In the genomic region with DNA sequence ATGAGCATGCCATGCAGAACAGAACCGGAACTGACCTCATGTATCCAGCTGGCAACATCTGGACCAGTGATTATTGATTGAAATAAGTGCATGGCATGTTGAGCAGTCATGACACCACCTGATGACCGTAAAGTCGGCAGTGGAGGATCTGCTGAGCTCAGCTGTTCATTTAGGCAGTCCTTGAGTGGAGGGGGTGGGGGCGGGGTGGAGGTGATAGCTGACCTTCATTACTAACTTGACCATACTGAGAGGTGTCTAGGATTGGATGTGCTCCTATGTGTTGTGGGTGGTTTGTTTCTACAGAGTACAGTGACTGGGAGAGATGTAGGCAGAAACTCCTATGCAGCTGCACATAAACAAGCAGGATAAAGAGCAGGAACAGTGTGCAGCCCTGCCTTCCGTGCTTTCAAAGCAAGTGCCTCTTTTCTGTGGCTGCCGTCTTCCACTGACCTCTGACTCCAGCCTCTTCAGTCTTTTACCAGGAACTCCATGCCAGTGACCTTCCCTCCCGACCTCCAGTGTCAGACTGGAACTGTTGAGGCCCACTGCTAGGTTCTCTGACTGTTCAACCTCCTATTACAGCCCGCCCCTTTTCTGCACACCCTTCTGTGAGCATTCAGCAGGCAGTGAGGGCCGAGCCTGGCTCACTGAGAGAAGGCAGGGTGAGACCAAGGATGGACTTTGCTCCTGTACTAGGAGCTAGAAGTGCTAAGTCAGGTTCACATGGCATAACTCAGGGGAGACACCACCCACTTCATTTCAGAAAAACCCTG, we compare ENCODE assay signal across 14 mouse cellular contexts. TPM values are rescaled to one million over a fixed set of nuclear protein-coding genes. Genes with fewer than 3 reads are reported as not detected.
A peak's percentile ranks its signal among the peaks of the same experiment; 100 is the strongest.
DNase-seq lines count a peak whose midpoint lies in the region; ATAC-seq and TF ChIP-seq lines count a peak whose summit lies in the region.
"Had no signal": no experiment of that assay in that cellular context is flagged by ENCODE, and none has a peak within 500 bp of the region (broad histone marks: within the 10 kb centered on the region; RNA-seq: fewer than 3 reads in every experiment).

No protein-coding gene starts in this region.

- intact Hi-C loops in gastrocnemius, postnatal 14 days (cut with DNase I; ENCODE audit: low total_unique reads): no loop called here

- H3K27me3 ChIP-seq in liver, adult 2 months (ENCODE audit: control insufficient read depth, insufficient read depth, low read length): no peaks in the 10 kb centered on the region
- H3K27me3 ChIP-seq in intestine, postnatal 0 days (replicated peaks; ENCODE audit: control insufficient read depth, insufficient read depth, low read length): no peaks in the 10 kb centered on the region
- no peaks in the 10 kb centered on the region for H3K27me3 ChIP-seq in small intestine, adult 2 months (ENCODE audit: control insufficient read depth, insufficient read depth, low read length)

- H3K4me1 ChIP-seq in liver, adult 2 months (ENCODE audit: control insufficient read depth, insufficient read depth, low read length): peaks cover 5% of the 10 kb centered on the region
- 0 out of 2 replicates have a peak, but pooled peaks cover 5% of the 10 kb centered on the region for H3K4me1 ChIP-seq in intestine, postnatal 0 days (replicated peaks; ENCODE audit: control insufficient read depth, insufficient read depth, low read length)
- H3K4me1 ChIP-seq in small intestine, adult 2 months (ENCODE audit: control insufficient read depth, insufficient read depth, insufficient read length, low read length): peaks cover 9% of the 10 kb centered on the region

- no peak overlapping the region for H3K27ac ChIP-seq in liver, adult 2 months (replicated peaks; ENCODE audit: insufficient read depth, low read depth, low read length)
- H3K27ac ChIP-seq in intestine, postnatal 0 days (ENCODE audit: low read depth, low read length): peak overlapping the region; percentile 84
- H3K27ac ChIP-seq in small intestine, adult 2 months (ENCODE audit: insufficient read depth, low read depth, low read length): peak overlapping the region; percentile 14
- H3K27ac ChIP-seq: hindbrain, embryonic 12.5 days; liver, embryonic 15.5 days had no signal

- no peaks in the 10 kb centered on the region for H3K9me3 ChIP-seq in intestine, postnatal 0 days (ENCODE audit: control insufficient read depth)
- H3K9me3 ChIP-seq: hindbrain, embryonic 12.5 days; liver, embryonic 15.5 days had no signal

- 29% methylated on average over 9 of the region's 9 CpGs for WGBS in liver, adult 2 months
- 27% methylated on average over 9 of the region's 9 CpGs for WGBS in intestine, postnatal 0 days
- WGBS in small intestine, adult 2 months: 40% methylated on average over 9 of the region's 9 CpGs

- no peaks in the 10 kb centered on the region for H3K36me3 ChIP-seq in liver, adult 2 months (ENCODE audit: control insufficient read depth, insufficient read depth, low read length)
- no peaks in the 10 kb centered on the region for H3K36me3 ChIP-seq in intestine, postnatal 0 days (ENCODE audit: control insufficient read depth, insufficient read depth)
- no peaks in the 10 kb centered on the region for H3K36me3 ChIP-seq in small intestine, adult 2 months (ENCODE audit: control insufficient read depth, insufficient read depth, low read length)
- H3K36me3 ChIP-seq: hindbrain, embryonic 12.5 days; liver, embryonic 15.5 days had no signal

- no peak for TF ChIP-seq POLR2A in liver, adult 2 months (IDR thresholded peaks at IDR 0.05; ENCODE audit: extremely low read depth, insufficient read depth, low read length)
- no peak for TF ChIP-seq POLR2A in small intestine, adult 2 months (IDR thresholded peaks at IDR 0.05; ENCODE audit: low read depth, low read length)

- no peaks in the 10 kb centered on the region for H3K79me2 ChIP-seq in liver, adult 2 months (ENCODE audit: control insufficient read depth, insufficient read depth, low read length)

- H3K9ac ChIP-seq in liver, adult 2 months (ENCODE audit: low read depth, low read length): no peak overlapping the region
- H3K9ac ChIP-seq in intestine, postnatal 0 days (ENCODE audit: low read depth, low read length): no peak overlapping the region
- H3K9ac ChIP-seq: hindbrain, embryonic 12.5 days; liver, embryonic 15.5 days had no signal

- ATAC-seq in intestine, postnatal 0 days: peak; percentile 92
- ATAC-seq in monocyte, adult 5-6 weeks (replicated peaks; ENCODE audit: insufficient number of reproducible peaks, low FRiP score, low TSS enrichment, poor library complexity, severe bottlenecking): no peak
- ATAC-seq: forebrain, embryonic 16.5 days had no signal

- H3K4me2 ChIP-seq in intestine, postnatal 0 days (replicated peaks; ENCODE audit: low read depth): no peak overlapping the region; the same call in 1 of the 2 replicates
- H3K4me2 ChIP-seq: hindbrain, embryonic 12.5 days; liver, embryonic 15.5 days had no signal

- TF ChIP-seq CTCF in liver, adult 2 months (IDR thresholded peaks at IDR 0.05; ENCODE audit: low read depth, low read length): no peak
- no peak for TF ChIP-seq CTCF in intestine, postnatal 0 days (IDR thresholded peaks at IDR 0.05; ENCODE audit: low read depth)
- TF ChIP-seq CTCF in small intestine, adult 2 months (IDR thresholded peaks at IDR 0.05; ENCODE audit: extremely low read depth, insufficient read length, insufficient replicate concordance, low read depth, low read length): no peak

- no peak overlapping the region for H3K4me3 ChIP-seq in liver, adult 2 months (ENCODE audit: insufficient read depth, low read depth, low read length)
- no peak overlapping the region for H3K4me3 ChIP-seq in intestine, postnatal 0 days (ENCODE audit: low read depth, low read length)
- H3K4me3 ChIP-seq in small intestine, adult 2 months (ENCODE audit: low read depth, low read length): no peak overlapping the region
- H3K4me3 ChIP-seq: hindbrain, embryonic 12.5 days; liver, embryonic 15.5 days had no signal

- peak; percentile 66 for DNase-seq in liver, adult 2 months (ENCODE audit: extremely low read depth, low read depth, low spot score)
- DNase-seq in liver (no peak), R1 (ENCODE audit: low read depth, low spot score) (peak; percentile 88)
- no peak for DNase-seq in gastrocnemius, postnatal 14 days
- DNase-seq: midbrain, embryonic 14.5 days; spleen, adult 18-20 months had no signal

RNA-seq across cellular contexts. Expression of a gene that starts 6.4 kb away (rescaled TPM):
- total RNA-seq in liver, adult 2 months (2014; rRNA removed): 0.13 and 0.18 TPM in 2 replicates
- 0.07 and 0.24 TPM in 2 replicates for polyA plus RNA-seq in liver, adult 2 months (2012; rRNA removed)
- 32.6 and 36.4 TPM in 2 replicates for polyA plus RNA-seq in intestine, postnatal 0 days (2015; fragmentation: Nextera tagmentation; extraction: Ambion mirVana)
- 15.4 and 30.0 TPM in 2 replicates for polyA plus RNA-seq in small intestine, adult 2 months (2012; rRNA removed)
- total RNA-seq in gastrocnemius, postnatal 14 days (2021): under 1 TPM; 0.44 to 0.57 TPM
- 1.4 to 5.0 TPM (median 1.9 TPM) in 3 replicates for total RNA-seq in monocyte, adult 5-6 weeks (2017)
- polyA plus RNA-seq: forebrain, embryonic 16.5 days had no signal

RNA-seq across cellular contexts. Expression of a gene that starts 52.9 kb away (rescaled TPM):
- total RNA-seq in liver, adult 2 months (2014; rRNA removed): not detected in 2 replicates
- not detected in 2 replicates for polyA plus RNA-seq in liver, adult 2 months (2012; rRNA removed)
- polyA plus RNA-seq in intestine, postnatal 0 days (2015; fragmentation: Nextera tagmentation; extraction: Ambion mirVana): 2.0 and 2.1 TPM in 2 replicates
- polyA plus RNA-seq in small intestine, adult 2 months (2012; rRNA removed): not detected in 2 replicates
- 1 to 10 TPM in 1 of 2 experiments, not detected in 1; 1.5 TPM for total RNA-seq in gastrocnemius, postnatal 14 days (2021)
- not detected in 3 replicates for total RNA-seq in monocyte, adult 5-6 weeks (2017)
- total RNA-seq: granulocyte monocyte progenitor cell, adult 5-6 weeks; layer of hippocampus, postnatal 14 days had no signal
- polyA plus RNA-seq: forebrain, embryonic 16.5 days; hindbrain, embryonic 12.5 days; liver, embryonic 15.5 days; midbrain, embryonic 14.5 days had no signal

Comparison
In these comparisons a context has a peak if more than half of its experiments do, and no peak if none do; other contexts are left out.
1. DNase-seq: peak in liver, adult 2 months (single experiment) and R1 (single experiment); none in liver (single experiment) and gastrocnemius, postnatal 14 days (single experiment).